Mouse (Mus musculus) kidney, adult 2 months (tissue): ENCODE results near the gene Pdzd2.

Experiments used
- CTCF ChIP-seq: fragments of 200-500 bp; conservative IDR thresholded peaks from 2 replicates; pipeline ENCODE4 v1.5.1; 2011; ENCODE audit warnings: low read depth, mild to moderate bottlenecking, control low read depth, low read length, moderate library complexity, mixed read lengths; ENCODE audit not compliant: insufficient read depth, insufficient read length
- POLR2A ChIP-seq: fragments of 200-500 bp; IDR thresholded peaks from one replicate; pipeline ENCODE4 v1.6.1; 2011; ENCODE audit warnings: low read depth, low read length, control low read depth

- no peak for TF ChIP-seq CTCF
- TF ChIP-seq POLR2A: no peak
These were observed 42.1 kb upstream of the Pdzd2 start for GRCm38 (mm10) chr15:12781729-12782326.
